In the genomic region with DNA sequence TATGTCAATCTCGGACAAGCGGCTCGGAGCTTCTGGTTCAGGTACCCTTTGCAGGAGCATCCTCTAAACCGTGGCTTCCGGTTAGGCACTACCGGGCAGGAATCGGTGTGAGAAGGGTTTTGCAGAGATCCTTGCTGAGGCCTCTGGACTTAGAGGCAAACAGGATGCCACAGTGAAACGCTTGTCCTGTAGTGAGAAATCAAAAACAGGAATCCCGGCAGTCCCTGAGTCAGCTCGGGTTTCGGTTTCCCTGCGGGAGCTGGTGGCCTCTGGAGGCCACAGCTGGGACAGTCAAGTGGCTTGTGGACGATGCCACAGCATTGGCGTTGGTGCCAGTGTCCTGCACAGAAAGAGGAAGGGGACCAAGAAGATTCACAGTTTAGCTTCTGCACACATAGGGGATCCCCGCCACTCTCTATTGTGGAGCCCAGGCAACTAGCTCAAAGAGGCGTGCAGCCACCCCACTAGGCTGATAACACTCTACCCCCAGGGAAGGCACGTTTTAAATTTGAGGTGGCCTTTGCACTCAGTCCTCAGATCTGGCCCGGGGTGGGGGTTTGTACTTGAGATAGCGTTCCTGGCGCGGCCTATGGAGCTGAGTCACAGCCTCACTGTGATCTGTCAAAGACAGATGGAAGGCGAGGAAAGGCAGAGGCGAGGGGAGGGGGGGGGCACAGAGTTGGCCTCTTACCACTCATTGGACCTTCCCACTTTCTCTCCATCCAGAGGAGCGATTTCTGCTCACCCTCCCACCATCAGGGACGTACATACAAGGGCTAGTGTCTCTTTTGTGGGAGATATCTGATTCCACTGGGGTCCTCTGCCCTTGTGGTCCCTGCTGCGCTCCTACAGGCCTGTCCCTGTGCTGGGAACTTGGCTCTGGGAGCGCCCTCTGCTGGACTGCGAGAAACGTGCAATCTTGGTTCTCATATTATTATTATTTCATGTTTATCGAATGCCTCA, we compare ENCODE assay signal across 8 mouse cellular contexts. TPM values are rescaled to one million over a fixed set of nuclear protein-coding genes. Genes with fewer than 3 reads are reported as not detected.
DNase-seq lines count a peak whose midpoint lies in the region; ATAC-seq and TF ChIP-seq lines count a peak whose summit lies in the region.

No protein-coding gene starts in this region.

- no peak overlapping the region for H3K9ac ChIP-seq in hindbrain, postnatal 0 days (replicated peaks; ENCODE audit: low read length)
- H3K9ac ChIP-seq in midbrain, embryonic 11.5 days (ENCODE audit: low read length), result peak overlapping the region; percentile 6; the same call in 1 of the 2 replicates

- H3K36me3 ChIP-seq in hindbrain, postnatal 0 days (ENCODE audit: insufficient read depth, low read length), result no peaks in the 10 kb centered on the region
- no peaks in the 10 kb centered on the region for H3K36me3 ChIP-seq in limb, embryonic 10.5 days
- H3K36me3 ChIP-seq in midbrain, embryonic 11.5 days (ENCODE audit: control insufficient read depth, insufficient read depth, low read length), result no peaks in the 10 kb centered on the region

- no peaks in the 10 kb centered on the region for H3K9me3 ChIP-seq in hindbrain, postnatal 0 days (ENCODE audit: low read length)
- no peaks in the 10 kb centered on the region for H3K9me3 ChIP-seq in limb, embryonic 10.5 days (replicated peaks)
- no peaks in the 10 kb centered on the region for H3K9me3 ChIP-seq in midbrain, embryonic 11.5 days (ENCODE audit: control insufficient read depth, low read length)

- peak overlapping the region; percentile 66 for H3K27ac ChIP-seq in hindbrain, postnatal 0 days
- peak overlapping the region; percentile 87 for H3K27ac ChIP-seq in limb, embryonic 10.5 days
- H3K27ac ChIP-seq in midbrain, embryonic 11.5 days (ENCODE audit: low read depth, low read length), result no peak overlapping the region

- H3K4me2 ChIP-seq in hindbrain, postnatal 0 days (ENCODE audit: low read depth, low read length), result peak overlapping the region; percentile 34; the same call in 1 of the 2 replicates
- peak overlapping the region; percentile 33 for H3K4me2 ChIP-seq in midbrain, embryonic 11.5 days

- WGBS in hindbrain, postnatal 0 days, result 18% methylated on average over 30 of the region's 30 CpGs
- 5% methylated on average over 30 of the region's 30 CpGs for WGBS in limb, embryonic 10.5 days
- whole genome bisulfite sequencing in midbrain, embryonic 11.5 days, result 13% methylated on average over 30 of the region's 30 CpGs

- ATAC-seq in hindbrain, postnatal 0 days, result peak; percentile 36
- ATAC-seq in midbrain, embryonic 11.5 days (ENCODE audit: low FRiP score), result peak; percentile 76

- H3K27me3 ChIP-seq in hindbrain, postnatal 0 days (ENCODE audit: insufficient read depth, low read length), result peaks cover 29% of the 10 kb centered on the region
- peaks cover 39% of the 10 kb centered on the region for H3K27me3 ChIP-seq in limb, embryonic 10.5 days (ENCODE audit: low read depth, poor library complexity, severe bottlenecking)
- H3K27me3 ChIP-seq in midbrain, embryonic 11.5 days (ENCODE audit: control insufficient read depth, insufficient read depth, low read length), result peaks cover 41% of the 10 kb centered on the region

- peak; percentile 63 for DNase-seq in ovary, postnatal 14 days (ENCODE audit: low spot score)
- DNase-seq in ovary, adult 18-20 months (ENCODE audit: low spot score), result no peak
- peak; percentile 83 to 88 for DNase-seq in cerebellum, postnatal 14 days
- DNase-seq in gastrocnemius, postnatal 10 days, result peak; percentile 81
- peak; percentile 74 for DNase-seq in hindbrain, postnatal 0 days (ENCODE audit: low spot score)
- DNase-seq in limb, embryonic 10.5 days (ENCODE audit: low spot score), result peak; percentile 88
- DNase-seq in midbrain, embryonic 11.5 days (ENCODE audit: low spot score, missing footprints), result peak; percentile 97
- DNase-seq in spleen, postnatal 10 days (ENCODE audit: low spot score in 2 of 2), result peak; percentile 77 to 89

- peak; percentile 90 for TF ChIP-seq CTCF in hindbrain, postnatal 0 days (IDR thresholded peaks at IDR 0.05; ENCODE audit: low read depth)

- no peak overlapping the region for H3K4me3 ChIP-seq in hindbrain, postnatal 0 days (ENCODE audit: low read length)
- peak overlapping the region; percentile 44 for H3K4me3 ChIP-seq in limb, embryonic 10.5 days
- no peak overlapping the region for H3K4me3 ChIP-seq in midbrain, embryonic 11.5 days (ENCODE audit: low read depth, low read length)

- peaks cover 5% of the 10 kb centered on the region; the same call in 1 of the 2 replicates for H3K4me1 ChIP-seq in hindbrain, postnatal 0 days (ENCODE audit: insufficient read depth, low read length)
- peaks cover 56% of the 10 kb centered on the region for H3K4me1 ChIP-seq in limb, embryonic 10.5 days
- H3K4me1 ChIP-seq in midbrain, embryonic 11.5 days (ENCODE audit: control insufficient read depth, insufficient read depth, low read length), result peaks cover 17% of the 10 kb centered on the region

RNA-seq across cellular contexts. Expression of a gene that starts 2.9 kb away (rescaled TPM):
- total RNA-seq in gastrocnemius, postnatal 10 days (2021), result 10 to 100 TPM; 22.1 to 23.2 TPM
- 41.3 and 45.0 TPM in 2 replicates for total RNA-seq in hindbrain, postnatal 0 days (2014; rRNA removed)
- polyA plus RNA-seq in hindbrain, postnatal 0 days (2015; fragmentation: Nextera tagmentation; extraction: Ambion mirVana), result 46.4 and 47.7 TPM in 2 replicates
- 3.6 and 4.5 TPM in 2 replicates for polyA plus RNA-seq in limb, embryonic 10.5 days (2016; fragmentation: Nextera tagmentation; extraction: Ambion mirVana)
- polyA plus RNA-seq in midbrain, embryonic 11.5 days (2014; fragmentation: Nextera tagmentation; extraction: Ambion mirVana), result 5.0 and 6.5 TPM in 2 replicates

RNA-seq across cellular contexts. Expression of a gene that starts 18.7 kb away (rescaled TPM):
- 100 to 1,000 TPM; 138 to 151 TPM for total RNA-seq in gastrocnemius, postnatal 10 days (2021)
- 20.1 and 21.4 TPM in 2 replicates for total RNA-seq in hindbrain, postnatal 0 days (2014; rRNA removed)
- 173 and 181 TPM in 2 replicates for polyA plus RNA-seq in hindbrain, postnatal 0 days (2015; fragmentation: Nextera tagmentation; extraction: Ambion mirVana)
- 434 and 487 TPM in 2 replicates for polyA plus RNA-seq in limb, embryonic 10.5 days (2016; fragmentation: Nextera tagmentation; extraction: Ambion mirVana)
- polyA plus RNA-seq in midbrain, embryonic 11.5 days (2014; fragmentation: Nextera tagmentation; extraction: Ambion mirVana), result 297 and 318 TPM in 2 replicates

RNA-seq across cellular contexts. Expression of a gene that starts 37.4 kb away (rescaled TPM):
- total RNA-seq in gastrocnemius, postnatal 10 days (2021), result 1 to 10 TPM; 5.1 to 7.6 TPM
- 10.8 and 15.4 TPM in 2 replicates for total RNA-seq in hindbrain, postnatal 0 days (2014; rRNA removed)
- polyA plus RNA-seq in hindbrain, postnatal 0 days (2015; fragmentation: Nextera tagmentation; extraction: Ambion mirVana), result 5.7 and 6.2 TPM in 2 replicates
- 11.5 and 15.3 TPM in 2 replicates for polyA plus RNA-seq in limb, embryonic 10.5 days (2016; fragmentation: Nextera tagmentation; extraction: Ambion mirVana)
- polyA plus RNA-seq in midbrain, embryonic 11.5 days (2014; fragmentation: Nextera tagmentation; extraction: Ambion mirVana), result 6.1 and 7.1 TPM in 2 replicates
